Mouse (Mus musculus): ENCODE results near the gene Pxdc1. TPM values are rescaled to one million over a fixed set of nuclear protein-coding genes. Genes with fewer than 3 reads are reported as not detected.

Pxdc1 gene
- polyA plus RNA-seq, 1 experiment from 2014 or later: 12.4 TPM

DNA sequence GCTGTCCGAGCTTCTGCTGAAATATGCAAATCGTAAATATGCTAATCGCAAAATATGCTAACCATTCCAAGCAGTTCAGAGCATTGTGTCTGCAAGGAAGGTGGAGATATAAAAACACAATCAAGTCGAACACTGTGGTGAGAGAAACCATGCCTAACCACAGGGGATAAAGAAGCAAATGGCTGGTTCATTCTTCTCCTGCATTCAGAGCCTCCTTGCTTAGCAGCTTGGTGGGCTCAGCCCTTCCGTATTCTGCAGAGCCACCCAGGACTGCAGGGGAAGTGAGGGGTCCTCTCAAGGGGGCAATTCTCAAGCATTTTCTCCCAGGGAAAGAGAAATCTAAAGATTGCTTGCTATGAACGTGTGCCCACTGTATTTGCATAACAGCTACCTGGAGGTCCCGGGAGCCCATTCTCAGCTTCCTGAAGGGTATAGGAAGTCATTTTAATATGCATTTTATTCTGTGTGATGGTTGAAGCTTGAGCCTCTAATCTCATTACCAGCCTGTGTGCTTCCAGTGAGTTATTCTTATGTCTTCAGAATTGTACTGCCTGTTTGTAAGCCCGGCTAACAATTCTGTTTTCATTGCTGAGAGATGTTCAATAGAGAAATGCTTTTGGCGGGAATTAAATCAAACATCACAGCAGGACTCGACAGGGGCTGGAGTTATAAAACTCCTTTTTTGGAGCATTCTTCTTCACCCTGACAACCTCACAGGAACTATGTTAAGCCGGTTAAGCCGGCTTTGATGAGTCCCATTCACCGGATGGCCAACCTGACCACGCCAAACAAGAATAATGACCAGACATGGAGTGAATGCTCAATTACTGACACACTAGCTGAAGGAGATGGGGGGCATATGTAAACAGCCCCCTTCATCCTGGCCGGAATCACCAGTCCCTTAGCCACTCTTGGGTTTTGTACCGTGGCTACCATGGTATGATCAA is 16.9 kb upstream of the Pxdc1 start:
- 30% methylated on average over 16 of the region's 16 CpGs for WGBS
- H3K4me1 ChIP-seq (replicated peaks): peaks cover 13% of the 10 kb centered on the region
- H3K4me3 ChIP-seq: no peak overlapping the region
- H3K9me3 ChIP-seq: no peaks in the 10 kb centered on the region
- H3K9ac ChIP-seq: no peak overlapping the region
- ATAC-seq (ENCODE audit: low FRiP score, low read depth): peak; percentile 51; the same call in 1 of the 2 replicates
- peak overlapping the region; percentile 29 for H3K4me2 ChIP-seq
- H3K27ac ChIP-seq (replicated peaks): peak overlapping the region; percentile 39; the same call in 1 of the 2 replicates
- H3K27me3 ChIP-seq: no peaks in the 10 kb centered on the region
- no peaks in the 10 kb centered on the region for H3K36me3 ChIP-seq

DNA sequence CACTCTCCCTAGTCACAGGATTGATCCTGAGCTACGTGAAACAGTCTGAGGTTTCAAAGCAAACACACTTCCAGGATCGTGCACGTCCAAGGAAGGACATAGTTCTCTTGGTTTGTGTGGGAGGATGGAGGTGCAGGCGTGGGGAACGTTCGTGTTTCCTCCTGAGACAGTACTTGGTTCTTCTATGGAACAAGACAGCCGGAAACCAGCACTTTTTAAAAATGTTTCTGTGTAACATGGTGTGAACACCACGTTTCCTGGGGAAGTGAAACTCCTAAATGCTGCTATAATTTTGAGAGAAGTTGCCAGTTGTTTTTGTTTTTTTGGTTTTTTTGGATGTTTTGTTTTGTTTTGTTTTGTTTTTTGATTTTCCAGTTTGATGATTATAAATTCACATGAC is 13.9 kb upstream of the Pxdc1 start:
- Histone ChIP-seq H3K27me3 (no peaks in the 10 kb centered on the region), H3K4me2 (no peak overlapping the region), H3K9me3 (no peaks in the 10 kb centered on the region), H3K4me3 (no peak overlapping the region), H3K36me3 (no peaks in the 10 kb centered on the region), H3K9ac (no peak overlapping the region), H3K27ac (replicated peaks) (no peak overlapping the region), H3K4me1 (replicated peaks) (peaks cover 13% of the 10 kb centered on the region)
- no peak for ATAC-seq (ENCODE audit: low FRiP score, low read depth)
- 89% methylated on average over 8 of the region's 8 CpGs for WGBS

DNA sequence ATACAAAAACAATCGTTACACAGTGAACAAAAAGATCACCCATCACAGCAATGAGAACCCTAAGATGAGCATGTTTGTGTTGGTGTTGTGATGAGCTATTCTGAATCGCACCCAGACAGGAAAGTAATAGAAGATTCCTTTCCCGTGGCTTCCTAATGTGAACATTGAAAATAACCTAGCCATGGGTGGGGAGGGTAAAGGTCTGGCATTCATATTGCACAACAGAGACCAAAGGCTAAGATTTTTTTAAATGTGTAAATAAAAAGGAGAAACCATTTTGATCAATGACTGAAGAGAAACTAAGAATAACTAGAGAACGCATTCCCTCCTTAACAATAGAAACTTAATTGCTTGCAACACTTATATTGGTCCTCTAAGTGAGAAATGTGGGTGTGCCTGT is 11.8 kb upstream of the Pxdc1 start:
- no peaks in the 10 kb centered on the region for H3K36me3 ChIP-seq
- no peaks in the 10 kb centered on the region for H3K27me3 ChIP-seq
- H3K4me1 ChIP-seq (replicated peaks): peaks cover 7% of the 10 kb centered on the region
- 86% methylated on average over 4 of the region's 4 CpGs for WGBS
- no peak for ATAC-seq (ENCODE audit: low FRiP score, low read depth)
- H3K9me3 ChIP-seq: no peaks in the 10 kb centered on the region
- no peak overlapping the region for H3K4me3 ChIP-seq
- no peak overlapping the region for H3K9ac ChIP-seq
- H3K27ac ChIP-seq (replicated peaks): no peak overlapping the region
- no peak overlapping the region for H3K4me2 ChIP-seq

DNA sequence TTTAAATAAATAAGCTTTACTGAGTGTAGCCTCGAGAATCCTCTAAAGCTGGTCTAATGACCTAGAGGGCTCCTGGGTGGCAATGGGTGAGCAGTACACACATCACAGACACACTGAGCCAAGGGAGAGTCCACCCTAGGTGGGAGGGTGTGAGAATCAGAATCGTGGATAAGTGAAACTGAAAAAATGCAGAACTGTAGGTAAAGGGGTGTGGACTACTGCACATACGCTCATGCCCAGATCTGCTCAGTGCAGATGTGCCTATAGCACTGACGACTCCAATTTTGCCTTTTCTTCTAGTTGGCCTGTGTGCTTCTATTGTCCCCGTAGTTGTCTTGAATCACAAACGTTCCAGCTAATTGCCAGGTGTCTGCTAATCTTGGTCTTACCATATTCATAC is 10.5 kb upstream of the Pxdc1 start:
- no peak overlapping the region for H3K4me2 ChIP-seq
- no peak overlapping the region for H3K27ac ChIP-seq (replicated peaks)
- H3K9me3 ChIP-seq: no peaks in the 10 kb centered on the region
- no peak overlapping the region for H3K9ac ChIP-seq
- no peak overlapping the region for H3K4me3 ChIP-seq
- ATAC-seq (ENCODE audit: low FRiP score, low read depth): no peak
- no peaks in the 10 kb centered on the region for H3K36me3 ChIP-seq
- no peaks in the 10 kb centered on the region for H3K4me1 ChIP-seq (replicated peaks)
- H3K27me3 ChIP-seq: no peaks in the 10 kb centered on the region
- 87% methylated on average over 6 of the region's 6 CpGs for WGBS

DNA sequence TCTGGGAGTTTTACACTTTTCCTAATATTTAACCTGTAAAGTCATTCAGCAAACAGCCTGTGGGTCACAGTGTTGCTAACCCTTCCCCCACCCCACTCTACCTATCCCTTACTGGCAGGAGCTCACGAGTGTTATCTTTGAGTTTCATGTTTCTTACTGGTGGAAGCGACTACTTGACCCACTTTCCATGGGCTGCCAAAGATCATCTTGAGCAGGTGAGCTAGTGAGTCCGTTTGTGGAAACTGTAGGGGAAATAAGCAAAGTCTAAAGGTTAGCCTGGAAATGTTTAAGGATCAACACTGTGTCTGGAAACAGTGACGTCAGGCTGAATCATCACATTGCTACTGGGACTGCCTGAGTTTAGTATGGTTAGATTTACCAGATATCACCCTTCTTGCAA is 6.2 kb upstream of the Pxdc1 start:
- H3K27ac ChIP-seq (replicated peaks): no peak overlapping the region
- H3K9ac ChIP-seq: no peak overlapping the region
- no peak for ATAC-seq (ENCODE audit: low FRiP score, low read depth)
- H3K9me3 ChIP-seq: no peaks in the 10 kb centered on the region
- 80% methylated on average over 4 of the region's 4 CpGs for WGBS
- no peaks in the 10 kb centered on the region for H3K27me3 ChIP-seq
- H3K4me2 ChIP-seq: no peak overlapping the region
- H3K4me3 ChIP-seq: no peak overlapping the region
- no peaks in the 10 kb centered on the region for H3K4me1 ChIP-seq (replicated peaks)
- no peaks in the 10 kb centered on the region for H3K36me3 ChIP-seq

DNA sequence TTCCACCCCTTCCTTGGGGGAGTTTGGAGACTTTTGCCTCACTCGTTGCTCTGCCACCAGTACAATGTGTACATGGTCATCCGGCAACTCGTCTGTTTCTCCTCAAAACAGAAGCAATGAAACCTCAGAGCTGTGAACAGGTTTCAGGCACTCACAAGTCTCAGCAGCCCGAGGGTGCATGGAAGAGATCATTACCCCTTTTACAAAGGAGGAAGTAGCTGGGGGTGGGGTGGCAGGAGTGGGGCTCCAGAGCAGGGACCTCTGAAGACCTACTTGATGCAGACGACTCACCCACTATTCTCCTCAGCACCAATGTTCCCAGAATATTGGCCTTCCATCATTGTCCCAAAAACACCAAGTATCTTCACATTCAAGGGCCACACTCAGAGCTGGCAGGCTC is 3.1 kb upstream of the Pxdc1 start:
- H3K4me2 ChIP-seq: no peak overlapping the region
- ATAC-seq (ENCODE audit: low FRiP score, low read depth): no peak
- peaks cover 21% of the 10 kb centered on the region for H3K27me3 ChIP-seq
- peaks cover 19% of the 10 kb centered on the region for H3K4me1 ChIP-seq (replicated peaks)
- no peak overlapping the region for H3K27ac ChIP-seq (replicated peaks)
- WGBS: 87% methylated on average over 5 of the region's 5 CpGs
- H3K4me3 ChIP-seq: no peak overlapping the region
- H3K9ac ChIP-seq: no peak overlapping the region
- no peaks in the 10 kb centered on the region for H3K9me3 ChIP-seq
- no peaks in the 10 kb centered on the region for H3K36me3 ChIP-seq

DNA sequence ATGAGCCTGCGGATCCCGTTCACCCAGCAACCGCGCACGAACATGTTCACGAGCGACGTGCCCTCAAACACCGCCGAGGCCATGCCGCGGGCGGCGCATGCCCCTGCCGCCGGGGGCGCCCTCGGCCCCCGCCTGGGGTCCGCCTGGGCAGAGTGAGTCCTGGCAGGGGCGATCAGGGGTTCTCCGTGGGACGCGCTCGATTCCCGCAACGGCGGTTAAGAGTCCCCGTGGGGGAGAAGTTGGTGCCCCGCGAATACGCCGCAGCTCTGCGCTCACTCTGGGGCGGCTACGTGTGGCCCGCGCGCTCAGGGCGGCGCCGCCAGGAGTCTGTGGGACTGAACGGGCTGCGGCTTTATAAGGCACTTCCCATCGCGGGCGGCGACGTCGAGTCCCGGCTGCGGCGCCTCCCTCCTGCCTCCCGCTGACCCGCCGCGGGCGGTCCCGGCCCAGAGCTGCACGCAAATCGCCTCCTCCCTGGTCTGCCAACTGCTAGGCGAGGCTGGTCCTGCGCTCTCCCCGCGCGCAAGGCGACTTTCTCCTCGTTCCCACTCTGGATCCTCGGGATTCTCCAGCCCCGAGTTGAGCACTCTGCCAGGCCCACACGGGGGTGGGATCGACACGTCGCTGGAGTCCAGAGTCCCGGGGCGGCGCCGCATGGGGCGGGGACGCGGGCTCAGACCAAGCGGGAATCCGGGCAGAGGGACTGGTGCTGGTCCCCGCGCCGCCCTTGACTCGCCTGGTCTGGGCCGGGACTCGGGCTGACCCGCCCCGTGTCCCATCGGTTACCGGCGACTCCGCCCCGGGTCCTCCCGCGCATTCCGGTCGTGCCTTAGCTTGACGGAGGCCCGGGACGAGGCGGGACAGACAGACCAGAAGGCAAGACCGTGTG is 689 bp downstream of the Pxdc1 start:
- no peaks in the 10 kb centered on the region for H3K9me3 ChIP-seq
- peak; percentile 62 for ATAC-seq (ENCODE audit: low FRiP score, low read depth)
- H3K4me1 ChIP-seq (replicated peaks): peaks cover 25% of the 10 kb centered on the region
- WGBS: under 1% methylated on average over 104 of the region's 105 CpGs
- peak overlapping the region; percentile 98 for H3K4me2 ChIP-seq
- peak overlapping the region; percentile 67 for H3K27ac ChIP-seq (replicated peaks)
- peak overlapping the region; percentile 52 for H3K9ac ChIP-seq
- H3K36me3 ChIP-seq: no peaks in the 10 kb centered on the region
- H3K4me3 ChIP-seq: peak overlapping the region; percentile 47
- peaks cover 35% of the 10 kb centered on the region for H3K27me3 ChIP-seq

DNA sequence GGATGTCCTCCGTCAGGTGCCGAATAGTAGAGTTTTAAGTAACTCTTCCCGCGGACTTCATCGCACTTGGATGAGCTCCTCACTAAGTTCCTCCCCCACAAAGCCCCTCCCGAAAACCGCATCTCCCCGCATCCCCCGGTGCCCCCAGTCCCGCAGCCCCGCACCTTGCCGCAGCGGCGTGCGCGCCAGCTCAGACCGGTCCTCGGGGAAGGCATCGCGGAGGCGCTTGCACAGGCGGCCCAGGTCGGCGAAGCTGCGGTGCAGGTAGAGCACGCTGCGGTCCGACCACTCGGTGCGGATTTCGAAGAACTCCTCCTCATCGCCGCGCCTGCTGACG is 1.3 kb downstream of the Pxdc1 start:
- peak; percentile 56 for ATAC-seq (ENCODE audit: low FRiP score, low read depth)
- WGBS: under 1% methylated on average over 35 of the region's 35 CpGs
- peak overlapping the region; percentile 47 for H3K4me3 ChIP-seq
- H3K9ac ChIP-seq: peak overlapping the region; percentile 52
- H3K4me2 ChIP-seq: peak overlapping the region; percentile 98
- H3K27me3 ChIP-seq: peaks cover 35% of the 10 kb centered on the region
- H3K27ac ChIP-seq (replicated peaks): 0 out of 2 replicates have a peak overlapping the region, but pooled peaks have one; percentile 2
- no peaks in the 10 kb centered on the region for H3K9me3 ChIP-seq
- H3K36me3 ChIP-seq: no peaks in the 10 kb centered on the region
- H3K4me1 ChIP-seq (replicated peaks): peaks cover 25% of the 10 kb centered on the region

DNA sequence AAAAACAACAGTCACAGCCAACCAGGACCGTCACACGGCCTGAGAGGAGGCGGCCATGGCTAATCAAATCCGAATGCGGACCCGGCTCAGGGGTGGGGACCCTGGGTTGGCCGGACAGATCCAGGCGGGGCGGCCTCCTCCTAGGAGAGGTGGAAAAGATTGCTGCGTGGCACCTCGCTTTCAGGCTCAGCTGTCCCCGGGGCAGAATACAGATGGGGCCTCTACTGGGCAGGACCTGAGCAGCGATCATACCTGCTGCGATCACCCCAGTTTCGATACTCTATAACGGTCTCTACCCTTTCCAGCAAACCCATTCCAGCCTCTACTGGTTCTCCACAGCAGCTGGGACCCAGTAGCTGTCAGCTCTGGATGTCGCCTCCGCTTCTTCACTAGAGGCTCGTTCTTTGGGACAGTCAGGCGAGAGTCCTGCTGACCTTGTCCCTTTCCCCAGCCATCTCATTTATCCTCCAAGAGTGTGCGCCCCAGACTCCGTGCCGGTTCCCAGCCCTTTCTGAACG is 1.8 kb downstream of the Pxdc1 start:
- WGBS: 3% methylated on average over 24 of the region's 24 CpGs
- peak overlapping the region; percentile 52 for H3K9ac ChIP-seq
- ATAC-seq (ENCODE audit: low FRiP score, low read depth): peak; percentile 27; the same call in 1 of the 2 replicates
- H3K9me3 ChIP-seq: no peaks in the 10 kb centered on the region
- peak overlapping the region; percentile 98 for H3K4me2 ChIP-seq
- H3K4me3 ChIP-seq: peak overlapping the region; percentile 47
- H3K27me3 ChIP-seq: peaks cover 35% of the 10 kb centered on the region
- H3K4me1 ChIP-seq (replicated peaks): peaks cover 25% of the 10 kb centered on the region
- H3K27ac ChIP-seq (replicated peaks): 0 out of 2 replicates have a peak overlapping the region, but pooled peaks have one; percentile 2
- H3K36me3 ChIP-seq: no peaks in the 10 kb centered on the region

DNA sequence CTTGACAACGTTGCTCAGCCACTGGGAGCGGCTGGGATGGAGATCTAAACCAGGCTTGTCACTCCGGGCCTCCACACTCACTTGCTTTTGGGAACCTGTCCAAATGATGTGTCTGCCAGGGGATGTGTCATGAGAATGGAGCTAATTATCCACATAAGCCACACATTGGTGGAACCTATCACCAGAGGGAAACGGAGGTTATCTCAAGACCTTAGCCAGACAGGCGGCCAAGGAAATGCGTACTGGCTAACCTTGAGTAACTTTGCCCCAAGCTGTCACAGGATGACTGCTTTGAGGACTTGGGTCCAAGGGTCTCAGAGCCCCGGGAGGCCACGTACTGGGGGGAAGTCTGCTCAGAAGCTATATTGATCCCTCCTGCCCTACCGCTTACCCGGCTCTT is 2.3 kb downstream of the Pxdc1 start:
- Histone ChIP-seq H3K4me2 (peak overlapping the region; percentile 98), H3K9me3 (no peaks in the 10 kb centered on the region), H3K27me3 (peaks cover 35% of the 10 kb centered on the region), H3K9ac (peak overlapping the region; percentile 52; the same call in 1 of the 2 replicates), H3K27ac (replicated peaks) (no peak overlapping the region), H3K4me1 (replicated peaks) (peaks cover 25% of the 10 kb centered on the region), H3K4me3 (peak overlapping the region; percentile 47), H3K36me3 (no peaks in the 10 kb centered on the region)
- no peak for ATAC-seq (ENCODE audit: low FRiP score, low read depth)
- 23% methylated on average over 10 of the region's 10 CpGs for WGBS

DNA sequence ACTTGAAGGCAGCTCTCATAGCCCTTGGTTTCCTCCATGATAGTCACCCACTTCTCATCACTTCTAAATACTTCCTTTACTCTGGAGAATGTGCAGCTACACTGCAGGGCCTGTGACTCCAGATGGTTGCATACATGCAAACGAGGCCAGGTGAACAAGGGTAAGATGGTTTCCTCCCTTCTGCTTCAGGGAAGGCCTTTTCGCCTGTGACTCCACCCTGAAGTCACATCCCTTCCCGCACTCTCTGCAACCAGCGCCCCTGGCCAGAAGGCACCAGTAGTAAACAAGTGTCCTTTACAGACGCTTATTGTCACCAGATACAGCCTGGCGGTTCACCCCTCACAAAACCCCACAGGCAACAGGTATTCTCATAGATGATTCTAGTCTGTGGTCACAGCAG is 2.9 kb downstream of the Pxdc1 start:
- Histone ChIP-seq H3K4me1 (replicated peaks) (peaks cover 25% of the 10 kb centered on the region), H3K27ac (replicated peaks) (no peak overlapping the region), H3K9ac (no peak overlapping the region), H3K4me3 (peak overlapping the region; percentile 47), H3K36me3 (no peaks in the 10 kb centered on the region), H3K4me2 (peak overlapping the region; percentile 98), H3K27me3 (peaks cover 35% of the 10 kb centered on the region), H3K9me3 (no peaks in the 10 kb centered on the region)
- no peak for ATAC-seq (ENCODE audit: low FRiP score, low read depth)
- 60% methylated on average over 6 of the region's 6 CpGs for WGBS

DNA sequence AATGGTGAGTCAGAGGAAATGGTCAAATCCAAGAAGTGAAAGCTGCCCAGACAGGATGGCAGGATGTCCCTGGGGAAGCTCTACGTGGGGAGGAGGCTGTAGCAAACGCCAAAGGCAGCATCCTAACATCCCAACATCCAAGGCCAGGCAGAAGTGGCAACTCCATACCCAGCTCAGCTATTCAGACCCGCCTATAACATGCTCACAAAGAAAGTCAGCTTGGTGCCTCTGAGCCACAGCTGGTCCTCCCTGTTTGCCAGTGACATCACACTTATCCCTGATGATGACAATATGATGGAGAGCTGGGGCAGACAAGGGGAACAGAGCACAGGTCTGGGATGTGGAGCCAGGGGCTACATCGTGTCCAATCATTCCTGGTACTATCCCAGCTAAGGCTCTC is 5.5 kb downstream of the Pxdc1 start:
- Histone ChIP-seq H3K27ac (replicated peaks) (no peak overlapping the region), H3K9ac (no peak overlapping the region), H3K4me1 (replicated peaks) (peaks cover 20% of the 10 kb centered on the region), H3K36me3 (no peaks in the 10 kb centered on the region), H3K9me3 (no peaks in the 10 kb centered on the region), H3K4me2 (no peak overlapping the region), H3K27me3 (peaks cover 22% of the 10 kb centered on the region), H3K4me3 (no peak overlapping the region)
- WGBS: 63% methylated on average over 4 of the region's 4 CpGs
- ATAC-seq (ENCODE audit: low FRiP score, low read depth): no peak

Measured in hindbrain, embryonic 15.5 days (tissue).